Mouse (Mus musculus) stomach, embryonic 16.5 days (tissue): ENCODE results near the gene Nup210. TPM values are rescaled to one million over a fixed set of nuclear protein-coding genes. Genes with fewer than 3 reads are reported as not detected.

ENCODE experiments used
- ATAC-seq: fragments of 200-750 bp; cut with Nextera tagmentation; 2 replicates; pipeline ENCODE4 v1.8.0; 2017; ENCODE audit warnings: moderate number of reproducible peaks, moderate TSS enrichment; ENCODE audit not compliant: insufficient read depth, low FRiP score
- H3K27ac ChIP-seq: fragments of 300-500 bp; sonication (generic); 2 replicates; pipeline ENCODE4 v1.5.1; 2014; ENCODE audit warnings: low read length
- H3K27me3 ChIP-seq: fragments of 300-500 bp; sonication (generic); 2 replicates; pipeline ENCODE4 v1.6.1; 2014; ENCODE audit warnings: low read length, control low read depth, mixed read lengths; ENCODE audit not compliant: control insufficient read depth, insufficient read depth
- H3K36me3 ChIP-seq: fragments of 300-500 bp; sonication (generic); 2 replicates; pipeline ENCODE4 v1.6.1; 2014; ENCODE audit warnings: low read length; ENCODE audit not compliant: control insufficient read depth, insufficient read depth
- H3K4me1 ChIP-seq: fragments of 300-500 bp; sonication (generic); 2 replicates; pipeline ENCODE4 v1.6.1; 2014; ENCODE audit warnings: low read length, control low read depth, mixed read lengths; ENCODE audit not compliant: control insufficient read depth, insufficient read depth
- H3K4me2 ChIP-seq: fragments of 300-500 bp; sonication (generic); 2 replicates; pipeline ENCODE4 v1.6.1; 2014; ENCODE audit warnings: low read depth, low read length, mixed read lengths
- H3K4me3 ChIP-seq: fragments of 300-500 bp; sonication (generic); replicated peaks from 2 replicates; pipeline ENCODE4 v1.5.1; 2014; ENCODE audit warnings: mild to moderate bottlenecking, low read length
- H3K9ac ChIP-seq: fragments of 300-500 bp; sonication (generic); 2 replicates; pipeline ENCODE4 v1.6.1; 2014; ENCODE audit warnings: low read length
- H3K9me3 ChIP-seq: fragments of 300-500 bp; sonication (generic); replicated peaks from 2 replicates; pipeline ENCODE4 v1.6.1; 2016; ENCODE audit warnings: low read length, control low read depth; ENCODE audit not compliant: control insufficient read depth
- WGBS: fragments of 180-500 bp; shearing (Covaris S2); extraction: QIAGEN DNeasy Blood & Tissue Kit; methylation state at CpG from one replicate; pipeline ENCODE4 v1.1.7; 2014; 5-methylcytosine and 5-hydroxymethylcytosine counted together
- polyA plus RNA-seq: library from polyadenylated mRNA; unstranded; fragments of >200 nt; fragmentation: Nextera tagmentation; extraction: Ambion mirVana; gene quantifications from 2 replicates; pipeline ENCODE4 v1.2.1, GENCODE M21; 2015

The Nup210 gene
- polyA plus RNA-seq, 1 experiment from 2014 or later, result 12.9 TPM

GRCm38 (mm10) chr6:91100621-91101020 lies 16.0 kb downstream of the Nup210 start:
- Histone ChIP-seq H3K9ac (no peak overlapping the region), H3K9me3 (no peaks in the 10 kb centered on the region), H3K4me2 (no peak overlapping the region), H3K27ac (no peak overlapping the region), H3K36me3 (no peaks in the 10 kb centered on the region), H3K4me3 (no peak overlapping the region), H3K27me3 (no peaks in the 10 kb centered on the region), H3K4me1 (peaks cover 4% of the 10 kb centered on the region; the same call in 1 of the 2 replicates)
- 70% methylated on average over 5 of the region's 5 CpGs for WGBS
- no peak for ATAC-seq

- Histone ChIP-seq H3K27ac (no peak overlapping the region), H3K4me3 (no peak overlapping the region), H3K4me2 (no peak overlapping the region), H3K27me3 (no peaks in the 10 kb centered on the region), H3K4me1 (no peaks in the 10 kb centered on the region), H3K9ac (no peak overlapping the region), H3K36me3 (no peaks in the 10 kb centered on the region), H3K9me3 (0 out of 2 replicates have a peak, but pooled peaks cover 4% of the 10 kb centered on the region)
- ATAC-seq, result no peak
- WGBS, result 94% methylated on average over 3 of the region's 3 CpGs
Measured at GRCm38 (mm10) chr6:91097879-91098278, 18.8 kb downstream of the Nup210 start.

DNA sequence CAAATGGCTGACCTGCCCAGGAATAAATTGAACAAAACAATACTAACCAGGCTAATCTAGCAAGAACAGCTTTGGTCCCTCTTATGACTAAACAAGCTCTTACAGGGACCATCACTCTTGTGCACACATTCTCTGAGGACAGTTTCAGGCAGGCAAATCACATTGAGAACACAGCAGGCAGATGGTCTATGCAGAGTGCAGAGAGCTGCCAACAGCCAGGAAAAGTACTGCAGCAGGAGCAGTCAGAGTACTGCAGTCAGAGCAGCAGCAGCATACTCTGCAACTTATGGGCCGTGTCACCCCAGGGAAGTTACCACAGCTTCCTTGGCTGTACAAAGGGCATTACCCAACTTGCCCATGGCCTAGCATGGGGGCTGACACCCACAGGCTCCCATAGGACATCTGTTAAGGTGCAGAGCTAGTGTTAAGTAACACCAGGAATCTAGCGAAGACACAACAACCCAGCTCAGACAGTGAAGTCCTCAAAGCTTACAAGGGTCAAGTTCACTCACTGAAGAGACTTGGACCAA lies 21.5 kb downstream of the Nup210 start:
- no peaks in the 10 kb centered on the region for H3K36me3 ChIP-seq
- no peak overlapping the region for H3K4me2 ChIP-seq
- no peak overlapping the region for H3K27ac ChIP-seq
- WGBS, result 81% methylated on average over 2 of the region's 2 CpGs
- ATAC-seq, result no peak
- H3K4me1 ChIP-seq, result no peaks in the 10 kb centered on the region
- no peaks in the 10 kb centered on the region for H3K27me3 ChIP-seq
- H3K9ac ChIP-seq, result no peak overlapping the region
- no peak overlapping the region for H3K4me3 ChIP-seq
- H3K9me3 ChIP-seq, result 0 out of 2 replicates have a peak, but pooled peaks cover 4% of the 10 kb centered on the region

- H3K4me2 ChIP-seq, result no peak overlapping the region
- no peak for ATAC-seq
Measured at GRCm38 (mm10) chr6:91092216-91092899, 24.3 kb downstream of the Nup210 start.

DNA sequence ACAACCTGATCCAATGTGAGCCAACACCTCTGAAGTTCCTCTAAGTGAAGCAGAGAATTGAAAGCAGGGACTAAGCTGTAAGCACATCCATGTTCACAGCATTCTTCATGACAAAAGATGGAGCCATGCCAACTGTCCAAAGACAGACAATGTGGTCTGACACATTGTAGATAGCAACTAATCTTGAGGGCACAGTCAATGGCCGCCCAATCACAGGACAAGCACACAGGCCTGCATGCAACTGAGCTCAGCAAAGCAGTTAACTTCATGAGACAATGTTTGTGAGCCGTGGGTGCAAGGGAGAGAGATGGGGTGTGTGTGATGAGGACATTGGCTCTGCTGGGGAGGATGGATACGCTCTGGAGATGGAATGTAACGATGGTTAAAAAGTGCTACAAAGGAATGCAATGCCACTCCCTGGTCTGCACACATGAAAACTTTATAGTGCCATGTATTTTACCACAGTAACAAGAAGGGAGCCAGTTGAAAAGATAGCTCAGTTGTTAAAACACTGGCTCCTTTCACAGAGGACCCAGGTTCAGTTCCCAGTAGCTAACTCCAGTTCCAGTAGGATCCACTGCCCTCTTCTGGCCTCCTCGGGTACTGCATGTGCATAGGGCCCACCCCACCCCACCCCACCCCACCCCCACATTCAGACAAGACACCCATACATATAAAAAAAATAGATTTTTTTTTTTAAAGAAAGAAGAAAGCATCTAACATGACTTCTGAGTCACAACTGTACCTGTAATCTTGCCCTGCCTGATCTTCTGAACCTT lies 31.3 kb downstream of the Nup210 start:
- Histone ChIP-seq H3K4me3 (no peak overlapping the region), H3K36me3 (no peaks in the 10 kb centered on the region), H3K9me3 (no peaks in the 10 kb centered on the region), H3K27ac (no peak overlapping the region), H3K27me3 (no peaks in the 10 kb centered on the region), H3K4me1 (no peaks in the 10 kb centered on the region), H3K4me2 (no peak overlapping the region), H3K9ac (no peak overlapping the region)
- WGBS, result 81% methylated on average over 5 of the region's 5 CpGs
- ATAC-seq, result no peak

More at GRCm38 (mm10) chr6:91092216-91092899, 24.3 kb downstream of the Nup210 start:
- Histone ChIP-seq H3K9ac (no peak overlapping the region), H3K36me3 (no peaks in the 10 kb centered on the region), H3K9me3 (0 out of 2 replicates have a peak, but pooled peaks cover 4% of the 10 kb centered on the region), H3K4me1 (no peaks in the 10 kb centered on the region), H3K4me3 (no peak overlapping the region), H3K27me3 (no peaks in the 10 kb centered on the region), H3K27ac (no peak overlapping the region)
- WGBS, result 63% methylated on average over 10 of the region's 10 CpGs

DNA sequence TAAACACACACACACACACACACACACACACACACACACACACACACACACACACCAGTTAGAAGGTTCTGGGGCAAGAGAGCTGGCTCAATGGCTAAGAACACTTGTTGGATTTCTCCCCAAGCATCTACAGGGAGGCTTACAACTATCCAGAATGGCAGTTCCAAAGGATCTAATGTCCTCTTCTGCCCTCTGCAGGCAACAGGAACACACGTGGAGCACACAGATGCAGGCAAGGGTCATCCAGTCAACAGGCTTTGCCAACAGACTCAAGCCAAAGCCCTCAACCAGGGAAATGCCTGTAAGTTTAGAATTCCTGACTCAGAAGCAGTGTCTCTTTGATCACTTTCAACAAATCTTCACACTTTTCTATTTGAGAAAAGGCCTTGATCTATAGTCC lies 36.6 kb downstream of the Nup210 start:
- Histone ChIP-seq H3K4me1 (no peaks in the 10 kb centered on the region), H3K9ac (no peak overlapping the region), H3K4me2 (no peak overlapping the region), H3K27ac (no peak overlapping the region), H3K9me3 (no peaks in the 10 kb centered on the region), H3K36me3 (no peaks in the 10 kb centered on the region), H3K4me3 (no peak overlapping the region), H3K27me3 (no peaks in the 10 kb centered on the region)
- 45% methylated on average over 1 of the region's 1 CpGs for WGBS
- no peak for ATAC-seq

GRCm38 (mm10) chr6:91076249-91076648 lies 40.4 kb downstream of the Nup210 start:
- H3K4me2 ChIP-seq, result no peak overlapping the region
- WGBS, result 74% methylated on average over 9 of the region's 9 CpGs
- no peaks in the 10 kb centered on the region for H3K9me3 ChIP-seq
- no peaks in the 10 kb centered on the region for H3K27me3 ChIP-seq
- ATAC-seq, result peak; percentile 75; the same call in 1 of the 2 replicates
- H3K9ac ChIP-seq, result no peak overlapping the region
- H3K4me1 ChIP-seq, result no peaks in the 10 kb centered on the region
- H3K36me3 ChIP-seq, result no peaks in the 10 kb centered on the region
- H3K27ac ChIP-seq, result no peak overlapping the region
- H3K4me3 ChIP-seq, result no peak overlapping the region

DNA sequence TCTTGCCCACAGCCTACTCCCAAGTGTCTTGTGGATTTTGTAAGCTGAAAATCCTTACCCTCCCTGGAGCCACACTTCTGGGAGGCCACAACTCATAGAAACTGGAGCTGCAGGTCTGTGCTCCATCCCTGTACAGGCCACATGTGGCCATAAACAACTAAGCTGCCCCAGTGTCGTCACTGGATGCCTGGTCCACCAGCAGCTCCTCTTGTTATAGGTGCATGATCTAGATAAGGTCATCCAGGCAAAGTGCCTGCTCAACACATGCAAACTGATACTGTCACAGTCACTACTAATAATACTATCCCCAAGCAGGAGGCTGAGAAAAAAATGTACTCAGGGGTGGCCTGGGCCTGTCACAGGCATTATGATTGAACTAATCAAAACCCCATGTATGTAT lies 48.1 kb downstream of the Nup210 start:
- Histone ChIP-seq H3K4me1 (no peaks in the 10 kb centered on the region), H3K27me3 (no peaks in the 10 kb centered on the region), H3K27ac (no peak overlapping the region), H3K9me3 (no peaks in the 10 kb centered on the region), H3K36me3 (no peaks in the 10 kb centered on the region), H3K4me2 (no peak overlapping the region), H3K9ac (no peak overlapping the region), H3K4me3 (no peak overlapping the region)
- no peak for ATAC-seq
- WGBS, result 74% methylated on average over 1 of the region's 1 CpGs

DNA sequence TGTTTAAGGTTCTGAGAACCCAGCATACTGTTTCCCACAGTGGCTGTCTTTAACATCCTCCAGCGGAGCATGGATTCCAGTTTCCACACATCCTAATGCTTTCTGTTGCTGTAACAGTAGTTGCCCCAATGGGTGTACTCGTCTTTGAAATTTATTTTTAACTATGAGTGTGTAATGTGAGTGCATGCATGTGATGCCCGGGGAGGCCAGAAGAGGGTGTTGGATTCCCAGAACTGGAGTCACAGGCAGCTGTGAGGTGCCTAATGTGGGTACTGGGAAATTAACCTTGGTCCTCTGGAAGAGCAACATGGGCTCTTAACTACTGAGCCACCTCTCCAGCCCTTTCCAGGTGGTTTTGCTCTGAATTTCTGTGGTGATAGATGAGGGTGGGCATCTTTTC lies 49.6 kb downstream of the Nup210 start:
- Histone ChIP-seq H3K4me3 (no peak overlapping the region), H3K27me3 (no peaks in the 10 kb centered on the region), H3K4me1 (no peaks in the 10 kb centered on the region), H3K4me2 (no peak overlapping the region), H3K9me3 (no peaks in the 10 kb centered on the region), H3K9ac (no peak overlapping the region), H3K36me3 (no peaks in the 10 kb centered on the region), H3K27ac (no peak overlapping the region)
- 87% methylated on average over 3 of the region's 3 CpGs for WGBS
- no peak for ATAC-seq
